Mouse (Mus musculus) forebrain, embryonic 10.5 days (tissue): ENCODE measurements around the gene Nmd3. TPM values are rescaled to one million over a fixed set of nuclear protein-coding genes. Genes with fewer than 3 reads are reported as not detected.

Experiments
- DNase-seq: peaks from one replicate; pipeline ENCODE4 v3.0.0-alpha.2; 2017; ENCODE audit warnings: low spot score; ENCODE audit errors: extremely low spot score
- H3K27ac ChIP-seq: fragments of 300-500 bp; sonication (generic); 2 replicates; pipeline ENCODE4 v1.5.1; 2016; ENCODE audit warnings: mild to moderate bottlenecking
- H3K27me3 ChIP-seq: fragments of 300-500 bp; sonication (generic); 2 replicates; pipeline ENCODE4 v1.6.1; 2016; ENCODE audit warnings: mild to moderate bottlenecking; ENCODE audit not compliant: poor library complexity, severe bottlenecking
- H3K36me3 ChIP-seq: fragments of 300-500 bp; sonication (generic); replicated peaks from 2 replicates; pipeline ENCODE4 v1.6.1; 2016; ENCODE audit warnings: mild to moderate bottlenecking, moderate library complexity
- H3K4me1 ChIP-seq: fragments of 300-500 bp; sonication (generic); 2 replicates; pipeline ENCODE4 v1.6.1; 2016
- H3K4me3 ChIP-seq: fragments of 300-500 bp; sonication (generic); 2 replicates; pipeline ENCODE4 v1.5.1; 2016; ENCODE audit warnings: mild to moderate bottlenecking, moderate library complexity
- H3K9me3 ChIP-seq: fragments of 300-500 bp; sonication (generic); 2 replicates; pipeline ENCODE4 v1.6.1; 2016; ENCODE audit warnings: mild to moderate bottlenecking, moderate library complexity
- WGBS: fragments of 180-500 bp; shearing (Covaris S2); methylation state at CpG from one replicate; pipeline ENCODE4 v1.1.7; 2016; 5-methylcytosine and 5-hydroxymethylcytosine counted together
- polyA plus RNA-seq: library from polyadenylated mRNA; unstranded; fragments of >200 nt; fragmentation: Nextera tagmentation; extraction: Ambion mirVana; gene quantifications from 2 replicates; pipeline ENCODE4 v1.2.1, GENCODE M21; 2016

The Nmd3 gene
- polyA plus RNA-seq, 1 experiment from 2014 or later: 163 TPM

- peaks cover 40% of the 10 kb centered on the region for H3K36me3 ChIP-seq
- no peaks in the 10 kb centered on the region for H3K9me3 ChIP-seq
- peak overlapping the region; percentile 98 for H3K27ac ChIP-seq
- peak overlapping the region; percentile 96 for H3K4me3 ChIP-seq
- H3K4me1 ChIP-seq: peaks cover 19% of the 10 kb centered on the region
- no peaks in the 10 kb centered on the region for H3K27me3 ChIP-seq
- WGBS: 49% methylated on average over 7 of the region's 7 CpGs
- DNase-seq: no peak
Measured at GRCm38 (mm10) chr3:69723161-69723560, 1.4 kb downstream of the Nmd3 start.

GRCm38 (mm10) chr3:69730930-69731329 lies 9.1 kb downstream of the Nmd3 start:
- no peak overlapping the region for H3K4me3 ChIP-seq
- no peaks in the 10 kb centered on the region for H3K4me1 ChIP-seq
- no peak for DNase-seq
- H3K27ac ChIP-seq: no peak overlapping the region
- H3K36me3 ChIP-seq: peaks cover 96% of the 10 kb centered on the region
- H3K9me3 ChIP-seq: no peaks in the 10 kb centered on the region
- no peaks in the 10 kb centered on the region for H3K27me3 ChIP-seq

GRCm38 (mm10) chr3:69733939-69734338 lies 12.2 kb downstream of the Nmd3 start:
- H3K4me1 ChIP-seq: no peaks in the 10 kb centered on the region
- 90% methylated on average over 2 of the region's 2 CpGs for WGBS
- H3K36me3 ChIP-seq: peaks cover 96% of the 10 kb centered on the region
- H3K9me3 ChIP-seq: no peaks in the 10 kb centered on the region
- no peaks in the 10 kb centered on the region for H3K27me3 ChIP-seq
- H3K27ac ChIP-seq: no peak overlapping the region
- DNase-seq: no peak
- no peak overlapping the region for H3K4me3 ChIP-seq

- 89% methylated on average over 3 of the region's 3 CpGs for WGBS
- H3K27ac ChIP-seq: no peak overlapping the region
- H3K4me1 ChIP-seq: no peaks in the 10 kb centered on the region
- H3K4me3 ChIP-seq: no peak overlapping the region
- peaks cover 82% of the 10 kb centered on the region for H3K36me3 ChIP-seq
- no peaks in the 10 kb centered on the region for H3K9me3 ChIP-seq
- no peak for DNase-seq
- H3K27me3 ChIP-seq: no peaks in the 10 kb centered on the region
Measured at GRCm38 (mm10) chr3:69755192-69755591, 33.4 kb downstream of the Nmd3 start.

DNA sequence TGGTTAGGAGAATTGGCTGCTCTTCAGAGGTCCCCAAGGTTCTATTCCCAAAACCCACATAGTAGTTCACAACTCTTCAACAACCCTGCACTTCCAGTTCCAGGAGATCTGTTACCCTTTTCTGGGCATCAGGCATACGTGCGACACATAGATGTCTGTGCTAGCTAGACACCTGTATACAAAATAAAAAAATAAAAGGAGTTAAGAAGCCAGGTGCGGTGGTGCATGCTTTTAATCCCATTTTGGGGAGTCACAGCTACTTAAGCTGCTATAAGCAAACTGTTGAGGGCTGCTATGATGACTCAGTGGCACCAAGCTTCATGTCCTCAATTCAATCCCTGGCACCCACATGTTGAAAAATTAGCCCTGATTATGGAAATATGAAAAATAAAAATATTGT lies 34.2 kb downstream of the Nmd3 start:
- H3K36me3 ChIP-seq: peaks cover 74% of the 10 kb centered on the region
- no peak for DNase-seq
- H3K4me3 ChIP-seq: no peak overlapping the region
- H3K9me3 ChIP-seq: no peaks in the 10 kb centered on the region
- H3K4me1 ChIP-seq: no peaks in the 10 kb centered on the region
- H3K27ac ChIP-seq: no peak overlapping the region
- no peaks in the 10 kb centered on the region for H3K27me3 ChIP-seq
- WGBS: 89% methylated on average over 3 of the region's 3 CpGs

DNA sequence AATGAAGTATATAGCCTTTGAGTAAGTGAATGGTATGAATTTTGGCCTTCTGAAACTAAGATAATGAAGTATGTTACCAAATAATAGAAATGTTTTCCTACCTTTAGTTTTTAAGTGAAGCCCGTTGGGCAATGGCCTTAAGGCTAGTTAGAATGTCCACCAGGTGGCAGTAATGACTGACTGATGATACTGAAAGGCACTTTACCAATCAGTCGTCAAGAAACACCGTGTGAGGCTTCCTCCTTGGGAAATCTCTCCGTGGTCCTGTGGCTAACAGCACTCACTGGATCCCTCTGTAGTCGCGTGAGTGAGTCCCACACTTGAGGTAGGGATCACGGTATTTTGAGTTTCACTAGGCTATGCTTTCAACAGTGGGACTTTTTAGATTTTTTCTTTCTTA lies 34.7 kb downstream of the Nmd3 start:
- H3K4me3 ChIP-seq: no peak overlapping the region
- H3K27ac ChIP-seq: no peak overlapping the region
- DNase-seq: no peak
- no peaks in the 10 kb centered on the region for H3K4me1 ChIP-seq
- H3K9me3 ChIP-seq: no peaks in the 10 kb centered on the region
- 37% methylated on average over 7 of the region's 7 CpGs for WGBS
- peaks cover 72% of the 10 kb centered on the region for H3K36me3 ChIP-seq
- no peaks in the 10 kb centered on the region for H3K27me3 ChIP-seq

- H3K4me3 ChIP-seq: no peak overlapping the region
- no peaks in the 10 kb centered on the region for H3K9me3 ChIP-seq
- no peaks in the 10 kb centered on the region for H3K27me3 ChIP-seq
- WGBS: 91% methylated on average over 1 of the region's 1 CpGs
- no peaks in the 10 kb centered on the region for H3K4me1 ChIP-seq
- DNase-seq: no peak
- no peak overlapping the region for H3K27ac ChIP-seq
- peaks cover 66% of the 10 kb centered on the region for H3K36me3 ChIP-seq
Measured at GRCm38 (mm10) chr3:69757456-69757855, 35.7 kb downstream of the Nmd3 start.

DNA sequence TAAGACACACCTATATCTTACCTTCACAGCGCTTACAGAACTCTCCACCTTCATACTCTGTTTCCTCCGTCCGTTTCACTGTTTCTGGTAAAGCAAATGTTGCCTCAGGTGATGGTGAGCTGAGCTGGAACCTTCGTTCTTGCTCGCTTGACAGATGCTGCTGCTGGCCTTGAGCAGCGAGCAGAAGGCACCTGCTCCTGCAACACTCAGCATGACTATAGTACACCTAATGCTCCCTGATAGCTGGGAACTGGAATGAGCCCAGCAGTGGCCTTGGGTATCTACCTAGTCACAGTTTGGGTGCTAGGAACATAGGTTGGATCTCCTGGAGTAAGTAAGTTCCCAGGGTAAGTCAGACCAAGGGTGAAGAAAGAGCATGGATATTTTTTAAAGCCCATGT lies 38.3 kb downstream of the Nmd3 start:
- Histone ChIP-seq H3K4me1 (no peaks in the 10 kb centered on the region), H3K36me3 (peaks cover 51% of the 10 kb centered on the region), H3K9me3 (no peaks in the 10 kb centered on the region), H3K4me3 (no peak overlapping the region), H3K27ac (no peak overlapping the region), H3K27me3 (no peaks in the 10 kb centered on the region)
- no peak for DNase-seq
- 94% methylated on average over 6 of the region's 6 CpGs for WGBS

GRCm38 (mm10) chr3:69761195-69761594 lies 39.4 kb downstream of the Nmd3 start:
- WGBS: 91% methylated on average over 4 of the region's 4 CpGs
- no peak for DNase-seq
- Histone ChIP-seq H3K27ac (no peak overlapping the region), H3K27me3 (no peaks in the 10 kb centered on the region), H3K4me1 (no peaks in the 10 kb centered on the region), H3K36me3 (peaks cover 49% of the 10 kb centered on the region), H3K4me3 (no peak overlapping the region), H3K9me3 (no peaks in the 10 kb centered on the region)

DNA sequence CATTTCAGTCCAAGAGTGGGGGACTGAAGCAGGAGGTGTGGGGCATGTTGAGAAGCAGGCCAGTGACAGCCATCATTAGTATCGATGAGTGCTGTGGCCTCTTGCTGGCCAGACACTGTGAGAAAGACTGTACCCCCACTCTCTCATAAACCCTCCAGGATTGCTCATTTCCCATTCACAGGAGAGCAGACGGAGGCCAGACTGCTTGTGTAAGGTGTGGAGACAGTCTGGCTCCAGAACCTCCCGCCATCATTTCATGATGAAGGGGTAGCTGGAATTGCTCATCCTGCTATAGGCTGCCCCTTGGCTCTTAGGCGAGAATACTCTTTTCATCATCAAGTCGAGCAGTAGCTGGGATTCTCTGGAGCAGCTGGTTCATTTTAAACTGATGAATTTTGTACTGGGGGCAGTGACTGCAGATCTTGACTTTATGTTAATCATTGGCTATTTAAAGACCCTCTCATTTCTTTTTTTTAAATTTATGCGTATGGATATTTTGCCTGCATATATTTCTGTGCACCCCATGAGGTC lies 41.1 kb downstream of the Nmd3 start:
- H3K36me3 ChIP-seq: peaks cover 43% of the 10 kb centered on the region
- no peak for DNase-seq
- no peaks in the 10 kb centered on the region for H3K27me3 ChIP-seq
- H3K4me1 ChIP-seq: no peaks in the 10 kb centered on the region
- H3K9me3 ChIP-seq: no peaks in the 10 kb centered on the region
- H3K4me3 ChIP-seq: no peak overlapping the region
- H3K27ac ChIP-seq: no peak overlapping the region
- WGBS: 91% methylated on average over 6 of the region's 6 CpGs

- H3K36me3 ChIP-seq: peaks cover 33% of the 10 kb centered on the region
- no peaks in the 10 kb centered on the region for H3K4me1 ChIP-seq
- H3K27ac ChIP-seq: no peak overlapping the region
- H3K4me3 ChIP-seq: no peak overlapping the region
- no peaks in the 10 kb centered on the region for H3K27me3 ChIP-seq
- no peak for DNase-seq
- H3K9me3 ChIP-seq: no peaks in the 10 kb centered on the region
- WGBS: 93% methylated on average over 21 of the region's 21 CpGs
Measured at GRCm38 (mm10) chr3:69763630-69764565, 42.1 kb downstream of the Nmd3 start.

GRCm38 (mm10) chr3:69765206-69765605 lies 43.4 kb downstream of the Nmd3 start:
- no peaks in the 10 kb centered on the region for H3K4me1 ChIP-seq
- no peaks in the 10 kb centered on the region for H3K9me3 ChIP-seq
- H3K27me3 ChIP-seq: no peaks in the 10 kb centered on the region
- DNase-seq: no peak
- H3K4me3 ChIP-seq: no peak overlapping the region
- H3K36me3 ChIP-seq: peaks cover 24% of the 10 kb centered on the region
- WGBS: 94% methylated on average over 11 of the region's 11 CpGs
- no peak overlapping the region for H3K27ac ChIP-seq

- no peak for DNase-seq
- Histone ChIP-seq H3K4me3 (no peak overlapping the region), H3K27ac (no peak overlapping the region), H3K27me3 (no peaks in the 10 kb centered on the region), H3K36me3 (peaks cover 20% of the 10 kb centered on the region), H3K4me1 (no peaks in the 10 kb centered on the region), H3K9me3 (no peaks in the 10 kb centered on the region)
- whole genome bisulfite sequencing: 97% methylated on average over 4 of the region's 4 CpGs
Measured at GRCm38 (mm10) chr3:69769150-69769549, 47.4 kb downstream of the Nmd3 start.
